Mouse (Mus musculus) midbrain, embryonic 16.5 days (tissue): ENCODE data around the gene Orm3. TPM values are rescaled to one million over a fixed set of nuclear protein-coding genes. Genes with fewer than 3 reads are reported as not detected.

Source experiments
- ATAC-seq: fragments of 200-750 bp; cut with Nextera tagmentation; 2 replicates; pipeline ENCODE4 v1.8.0; 2017; ENCODE audit warnings: moderate TSS enrichment
- H3K27ac ChIP-seq: fragments of 300-500 bp; sonication (generic); 2 replicates; pipeline ENCODE4 v1.5.1; 2014; ENCODE audit warnings: mild to moderate bottlenecking, low read length, mixed read lengths
- H3K27me3 ChIP-seq: fragments of 300-500 bp; sonication (generic); 2 replicates; pipeline ENCODE4 v1.6.1; 2014; ENCODE audit warnings: low read depth, low read length, mixed read lengths; ENCODE audit not compliant: control insufficient read depth, insufficient read depth
- H3K36me3 ChIP-seq: fragments of 300-500 bp; sonication (generic); 2 replicates; pipeline ENCODE4 v1.6.1; 2014; ENCODE audit warnings: mild to moderate bottlenecking, low read length, moderate library complexity, mixed read lengths; ENCODE audit not compliant: control insufficient read depth, insufficient read depth
- H3K4me1 ChIP-seq: fragments of 300-500 bp; sonication (generic); 2 replicates; pipeline ENCODE4 v1.6.1; 2014; ENCODE audit warnings: mild to moderate bottlenecking, low read length, mixed read lengths; ENCODE audit not compliant: control insufficient read depth, insufficient read depth
- H3K4me2 ChIP-seq: fragments of 300-500 bp; sonication (generic); 2 replicates; pipeline ENCODE4 v1.6.1; 2014; ENCODE audit warnings: mild to moderate bottlenecking, low read length, mixed read lengths
- H3K4me3 ChIP-seq: fragments of 300-500 bp; sonication (generic); 2 replicates; pipeline ENCODE4 v1.5.1; 2014; ENCODE audit warnings: low read depth, mild to moderate bottlenecking, low read length, moderate library complexity, mixed read lengths
- H3K9ac ChIP-seq: fragments of 300-500 bp; sonication (generic); 2 replicates; pipeline ENCODE4 v1.6.1; 2014; ENCODE audit warnings: low read depth, low read length, mixed read lengths
- H3K9me3 ChIP-seq: fragments of 300-500 bp; sonication (generic); replicated peaks from 2 replicates; pipeline ENCODE4 v1.6.1; 2014; ENCODE audit warnings: mild to moderate bottlenecking, low read length, mixed read lengths; ENCODE audit not compliant: control insufficient read depth, poor library complexity, severe bottlenecking
- WGBS: fragments of 180-500 bp; shearing (Covaris S2); extraction: QIAGEN DNeasy Blood & Tissue Kit; methylation state at CpG from one replicate; pipeline ENCODE4 v1.1.7; 2014; 5-methylcytosine and 5-hydroxymethylcytosine counted together
- polyA plus RNA-seq: library from polyadenylated mRNA; unstranded; fragments of >200 nt; fragmentation: Nextera tagmentation; extraction: Ambion mirVana; gene quantifications from 2 replicates; pipeline ENCODE4 v1.2.1, GENCODE M21; 2015

Gene Orm3
- polyA plus RNA-seq, 1 experiment from 2014 or later = not detected

- Histone ChIP-seq H3K9me3 (0 out of 2 replicates have a peak, but pooled peaks cover 3% of the 10 kb centered on the region), H3K4me2 (no peak overlapping the region), H3K4me3 (no peak overlapping the region), H3K36me3 (no peaks in the 10 kb centered on the region), H3K27ac (no peak overlapping the region), H3K4me1 (no peaks in the 10 kb centered on the region), H3K9ac (no peak overlapping the region), H3K27me3 (no peaks in the 10 kb centered on the region)
- ATAC-seq = no peak
- 85% methylated on average over 8 of the region's 8 CpGs for WGBS
These were observed 32.6 kb upstream of the Orm3 start for GRCm38 (mm10) chr4:63323275-63323815.

GRCm38 (mm10) chr4:63333403-63333802 lies 22.6 kb upstream of the Orm3 start:
- no peaks in the 10 kb centered on the region for H3K27me3 ChIP-seq
- no peak overlapping the region for H3K4me2 ChIP-seq
- no peak for ATAC-seq
- WGBS = 93% methylated on average over 4 of the region's 4 CpGs
- H3K4me1 ChIP-seq = no peaks in the 10 kb centered on the region
- H3K27ac ChIP-seq = no peak overlapping the region
- H3K36me3 ChIP-seq = no peaks in the 10 kb centered on the region
- H3K4me3 ChIP-seq = no peak overlapping the region
- H3K9ac ChIP-seq = no peak overlapping the region
- no peaks in the 10 kb centered on the region for H3K9me3 ChIP-seq

GRCm38 (mm10) chr4:63338414-63339076 lies 17.4 kb upstream of the Orm3 start:
- no peaks in the 10 kb centered on the region for H3K9me3 ChIP-seq
- WGBS = 56% methylated on average over 3 of the region's 3 CpGs
- no peaks in the 10 kb centered on the region for H3K4me1 ChIP-seq

GRCm38 (mm10) chr4:63342491-63342890 lies 13.5 kb upstream of the Orm3 start:
- no peak for ATAC-seq
- Histone ChIP-seq H3K27me3 (no peaks in the 10 kb centered on the region), H3K4me1 (no peaks in the 10 kb centered on the region), H3K4me3 (no peak overlapping the region), H3K27ac (no peak overlapping the region), H3K36me3 (no peaks in the 10 kb centered on the region), H3K9me3 (no peaks in the 10 kb centered on the region), H3K9ac (no peak overlapping the region), H3K4me2 (no peak overlapping the region)
- WGBS = 62% methylated on average over 4 of the region's 4 CpGs

More at GRCm38 (mm10) chr4:63338414-63339076, 17.4 kb upstream of the Orm3 start:
- Histone ChIP-seq H3K9ac (no peak overlapping the region), H3K4me2 (no peak overlapping the region), H3K27me3 (no peaks in the 10 kb centered on the region), H3K4me3 (no peak overlapping the region), H3K27ac (no peak overlapping the region), H3K36me3 (no peaks in the 10 kb centered on the region)
- no peak for ATAC-seq

GRCm38 (mm10) chr4:63343608-63344007 lies 12.4 kb upstream of the Orm3 start:
- WGBS = 68% methylated on average over 3 of the region's 3 CpGs

GRCm38 (mm10) chr4:63344295-63344694 lies 11.7 kb upstream of the Orm3 start, which contains the start of gene Orm1:
Gene Orm1, plus strand, starts transcription at chr4:63344560.
- no peak within 1 kb of the TSS for H3K4me3 ChIP-seq
- no peak within 1 kb of the TSS for H3K9ac ChIP-seq
- ATAC-seq = no peak
- no peaks in the 10 kb centered on the region for H3K9me3 ChIP-seq
- no peak within 1 kb of the TSS for H3K27ac ChIP-seq
- H3K36me3 ChIP-seq = no peaks in the 10 kb centered on the region
- no peak within 1 kb of the TSS for H3K4me2 ChIP-seq
- WGBS = 91% methylated on average over 8 of the region's 8 CpGs
- H3K27me3 ChIP-seq = no peaks in the 10 kb centered on the region
- H3K4me1 ChIP-seq = no peaks in the 10 kb centered on the region

More at GRCm38 (mm10) chr4:63343608-63344007, 12.4 kb upstream of the Orm3 start:
- Histone ChIP-seq H3K27ac (no peak overlapping the region), H3K9me3 (no peaks in the 10 kb centered on the region), H3K36me3 (no peaks in the 10 kb centered on the region), H3K9ac (no peak overlapping the region), H3K4me2 (no peak overlapping the region), H3K4me3 (no peak overlapping the region), H3K27me3 (no peaks in the 10 kb centered on the region), H3K4me1 (no peaks in the 10 kb centered on the region)
- no peak for ATAC-seq

GRCm38 (mm10) chr4:63345261-63345660 lies 10.7 kb upstream of the Orm3 start:
- no peak for ATAC-seq
- no peaks in the 10 kb centered on the region for H3K36me3 ChIP-seq
- H3K9ac ChIP-seq = no peak overlapping the region
- H3K4me2 ChIP-seq = no peak overlapping the region
- no peaks in the 10 kb centered on the region for H3K27me3 ChIP-seq
- H3K4me1 ChIP-seq = no peaks in the 10 kb centered on the region
- no peaks in the 10 kb centered on the region for H3K9me3 ChIP-seq
- H3K27ac ChIP-seq = no peak overlapping the region
- H3K4me3 ChIP-seq = no peak overlapping the region

GRCm38 (mm10) chr4:63346659-63347058 lies 9.3 kb upstream of the Orm3 start:
- no peak overlapping the region for H3K4me3 ChIP-seq
- no peaks in the 10 kb centered on the region for H3K27me3 ChIP-seq
- 91% methylated on average over 4 of the region's 4 CpGs for WGBS
- no peak for ATAC-seq
- no peaks in the 10 kb centered on the region for H3K4me1 ChIP-seq
- H3K9me3 ChIP-seq = no peaks in the 10 kb centered on the region
- no peak overlapping the region for H3K27ac ChIP-seq
- no peak overlapping the region for H3K9ac ChIP-seq
- H3K4me2 ChIP-seq = no peak overlapping the region
- no peaks in the 10 kb centered on the region for H3K36me3 ChIP-seq

- Histone ChIP-seq H3K4me2 (no peak overlapping the region), H3K27me3 (no peaks in the 10 kb centered on the region), H3K9ac (no peak overlapping the region), H3K4me1 (no peaks in the 10 kb centered on the region), H3K4me3 (no peak overlapping the region), H3K36me3 (no peaks in the 10 kb centered on the region), H3K27ac (no peak overlapping the region), H3K9me3 (no peaks in the 10 kb centered on the region)
- WGBS = 72% methylated on average over 6 of the region's 6 CpGs
- no peak for ATAC-seq
These were observed 7.4 kb upstream of the Orm3 start for GRCm38 (mm10) chr4:63348524-63348923.
